Mouse (Mus musculus): ENCODE results near the gene Klhdc3. TPM values are rescaled to one million over a fixed set of nuclear protein-coding genes. Genes with fewer than 3 reads are reported as not detected.

The Klhdc3 gene
- polyA plus RNA-seq, 1 experiment from 2014 or later: 154 TPM

DNA sequence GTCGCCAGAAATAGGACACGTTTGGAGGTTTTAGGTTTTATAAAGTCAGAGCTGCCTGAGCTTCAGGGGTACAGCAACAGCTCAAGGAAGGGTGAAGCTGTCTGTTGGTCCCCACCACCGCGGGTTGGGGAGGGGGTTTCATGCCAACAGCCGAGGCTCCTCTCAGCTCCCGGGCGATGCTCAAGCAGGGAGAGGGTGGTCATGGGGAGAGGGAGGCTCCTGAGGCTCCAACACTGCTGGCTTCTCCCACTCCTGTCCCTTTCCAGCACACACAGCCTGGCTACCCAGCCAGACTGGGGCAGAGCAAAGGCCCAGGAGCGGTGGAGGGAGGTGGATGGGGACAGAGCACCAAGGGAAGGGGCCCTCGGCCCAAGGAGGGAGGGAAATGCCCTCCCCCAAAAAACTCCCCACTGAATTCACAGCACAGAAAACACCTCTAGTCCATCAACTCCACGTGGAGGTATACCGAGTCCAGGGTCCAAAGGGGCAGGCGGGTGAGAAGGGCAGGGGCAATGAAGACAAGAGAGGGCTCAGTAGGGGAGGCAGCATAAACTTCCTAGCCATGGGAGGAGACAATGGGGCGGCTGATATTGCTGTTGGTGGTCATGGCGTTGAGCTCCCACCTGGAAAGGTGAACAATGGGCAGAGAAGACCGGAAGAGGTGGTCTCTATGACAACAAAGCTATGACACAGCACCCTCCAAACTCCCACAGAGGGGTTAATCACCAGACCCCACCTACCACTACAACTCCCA is 6.0 kb downstream of the Klhdc3 start:
- H3K36me3 ChIP-seq: peaks cover 46% of the 10 kb centered on the region

DNA sequence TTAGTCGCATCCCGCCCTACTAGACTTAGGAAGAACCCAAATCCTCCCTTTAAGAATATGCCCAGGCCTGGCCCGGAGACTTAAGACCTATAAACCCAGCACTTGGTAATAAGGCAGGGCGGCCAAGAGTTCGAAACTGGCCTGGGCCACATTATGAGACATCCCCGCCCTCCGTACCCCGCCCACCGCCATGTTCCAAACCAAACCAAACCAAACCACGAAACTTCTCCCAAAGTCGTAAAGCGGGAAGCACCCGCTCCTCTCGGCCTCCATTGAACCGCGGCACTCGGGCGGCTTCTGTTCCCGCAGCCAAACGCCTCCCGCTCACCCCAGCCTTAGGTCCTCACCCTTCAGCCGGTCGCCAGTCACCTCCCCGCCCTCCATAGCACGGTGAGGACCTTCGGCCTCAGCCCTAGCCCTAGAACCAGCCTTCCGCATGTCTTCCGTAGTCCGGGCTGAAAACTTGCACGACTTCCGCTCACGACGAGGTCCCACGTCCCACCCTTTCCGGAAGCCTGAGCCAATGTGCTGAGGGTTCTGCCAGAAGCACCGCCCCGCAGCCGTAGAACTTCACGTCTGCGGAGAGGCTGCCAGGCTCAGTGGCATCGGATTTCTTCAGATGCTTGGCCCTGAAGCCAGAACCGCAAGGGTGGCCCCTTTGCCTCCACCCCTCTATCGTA is 6.7 kb downstream of the Klhdc3 start, which contains the start of gene Rrp36:
TSS of gene Rrp36 (minus strand) at position 503 of the 680 bp plus-strand sequence.
- Histone ChIP-seq H3K27ac (replicated peaks) (peak within 1 kb of the TSS; percentile 82), H3K4me1 (replicated peaks) (peaks cover 29% of the 10 kb centered on the region), H3K9me3 (no peaks in the 10 kb centered on the region), H3K9ac (peak within 1 kb of the TSS; percentile 83), H3K27me3 (no peaks in the 10 kb centered on the region), H3K36me3 (peaks cover 54% of the 10 kb centered on the region), H3K4me2 (peak within 1 kb of the TSS; percentile 91), H3K4me3 (peak within 1 kb of the TSS; percentile 80)
- peak; percentile 91 for ATAC-seq (ENCODE audit: low read depth)
- 1% methylated on average over 43 of the region's 43 CpGs for WGBS

More for the DNA sequence above, 6.0 kb downstream of the Klhdc3 start:
- H3K4me3 ChIP-seq: peak overlapping the region; percentile 80
- H3K9me3 ChIP-seq: no peaks in the 10 kb centered on the region
- peak; percentile 25 for ATAC-seq (ENCODE audit: low read depth)
- H3K4me2 ChIP-seq: peak overlapping the region; percentile 91
- no peaks in the 10 kb centered on the region for H3K27me3 ChIP-seq
- peak overlapping the region; percentile 82 for H3K27ac ChIP-seq (replicated peaks)
- 16% methylated on average over 15 of the region's 15 CpGs for WGBS
- H3K9ac ChIP-seq: peak overlapping the region; percentile 83
- H3K4me1 ChIP-seq (replicated peaks): peaks cover 36% of the 10 kb centered on the region

DNA sequence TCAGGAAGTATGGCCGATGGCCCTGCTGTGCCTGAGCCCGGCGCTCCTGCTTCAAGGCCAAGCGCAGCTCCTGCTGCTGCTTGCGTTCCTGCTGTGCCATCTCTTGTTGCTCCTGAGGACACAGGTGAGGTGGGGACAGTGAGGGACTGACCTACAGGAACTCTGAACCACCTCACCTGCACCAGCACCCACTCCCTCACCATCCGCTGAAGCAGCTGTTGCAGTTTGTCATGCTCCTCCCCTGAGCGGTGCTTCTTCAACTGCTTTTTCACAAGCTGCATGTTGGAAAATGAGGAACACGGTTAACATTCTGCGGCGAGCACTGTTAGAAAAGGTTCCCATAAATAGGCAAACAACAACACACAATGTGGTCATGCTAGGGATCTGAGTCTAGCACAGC is 10.8 kb downstream of the Klhdc3 start:
- H3K9me3 ChIP-seq: no peaks in the 10 kb centered on the region

DNA sequence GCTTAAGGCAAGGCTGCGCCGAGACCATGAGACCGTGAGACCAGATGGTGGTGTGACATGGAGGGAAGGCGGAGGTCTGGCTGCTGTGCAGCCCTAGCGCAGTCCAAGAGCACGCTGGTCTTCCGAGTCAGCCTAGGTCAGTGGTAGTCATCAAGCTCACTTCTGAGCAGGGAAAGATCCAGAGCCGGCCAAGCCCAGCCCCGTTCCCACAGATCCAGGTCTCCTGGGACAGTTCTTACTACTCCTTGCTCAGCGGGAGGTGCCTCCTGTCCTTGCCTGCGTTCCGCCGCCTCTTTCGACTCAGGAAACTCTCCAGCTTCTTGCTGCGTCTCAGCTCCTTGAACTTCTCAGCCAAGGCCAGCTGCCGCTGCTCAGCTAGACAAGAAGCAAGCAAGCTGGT is 13.0 kb downstream of the Klhdc3 start:
- H3K4me1 ChIP-seq (replicated peaks): no peaks in the 10 kb centered on the region
- H3K4me3 ChIP-seq: no peak overlapping the region
- ATAC-seq (ENCODE audit: low read depth): no peak
- H3K27me3 ChIP-seq: no peaks in the 10 kb centered on the region
- WGBS: 89% methylated on average over 16 of the region's 16 CpGs
- H3K9ac ChIP-seq: no peak overlapping the region
- no peaks in the 10 kb centered on the region for H3K9me3 ChIP-seq
- no peak overlapping the region for H3K27ac ChIP-seq (replicated peaks)
- peaks cover 73% of the 10 kb centered on the region for H3K36me3 ChIP-seq
- no peak overlapping the region for H3K4me2 ChIP-seq

More for the DNA sequence above, 10.8 kb downstream of the Klhdc3 start:
- H3K36me3 ChIP-seq: peaks cover 55% of the 10 kb centered on the region
- H3K27ac ChIP-seq (replicated peaks): no peak overlapping the region
- H3K4me2 ChIP-seq: no peak overlapping the region
- no peaks in the 10 kb centered on the region for H3K27me3 ChIP-seq
- 95% methylated on average over 10 of the region's 10 CpGs for WGBS
- H3K4me3 ChIP-seq: no peak overlapping the region
- ATAC-seq (ENCODE audit: low read depth): no peak
- no peak overlapping the region for H3K9ac ChIP-seq
- peaks cover 17% of the 10 kb centered on the region for H3K4me1 ChIP-seq (replicated peaks)

DNA sequence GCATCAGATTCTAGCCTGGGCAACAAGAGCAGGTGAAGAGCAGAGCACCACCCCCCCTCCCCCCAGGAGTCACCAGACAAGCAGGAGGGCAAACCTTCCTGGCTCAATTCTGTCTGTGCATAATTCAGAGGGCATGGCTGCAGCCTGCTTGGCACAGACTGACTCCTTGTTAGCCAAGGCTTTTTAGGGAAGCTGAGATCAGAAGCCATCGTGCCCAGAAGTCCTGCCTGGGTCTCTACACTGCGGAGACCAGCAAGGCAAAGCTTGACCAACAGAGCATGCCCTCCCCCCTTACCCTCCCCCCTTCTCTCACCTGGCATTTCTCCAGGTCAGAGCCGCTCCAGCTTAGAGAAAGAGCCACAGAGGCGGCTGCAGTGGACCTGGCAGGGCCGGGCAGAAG is 18.0 kb downstream of the Klhdc3 start:
- 92% methylated on average over 5 of the region's 5 CpGs for WGBS

DNA sequence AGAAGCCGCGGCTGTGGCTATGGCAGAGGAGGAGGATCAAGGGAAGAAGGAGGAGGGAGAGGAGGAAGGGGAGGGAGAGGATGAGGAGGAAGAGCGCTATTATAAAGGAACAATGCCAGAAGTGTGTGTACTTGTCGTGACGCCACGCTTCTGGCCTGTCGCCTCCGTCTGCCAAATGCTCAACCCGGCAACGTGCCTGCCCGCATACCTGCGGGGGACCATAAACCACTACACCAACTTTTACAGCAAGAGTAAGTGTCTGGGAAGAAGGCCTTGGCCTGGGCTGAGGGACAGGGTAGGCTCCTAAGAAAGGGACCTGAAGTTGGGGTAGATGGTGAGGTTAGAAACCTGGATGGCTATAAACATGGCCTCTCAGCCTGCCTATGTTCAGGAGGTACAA is 18.7 kb downstream of the Klhdc3 start:
- Histone ChIP-seq H3K4me2 (no peak overlapping the region), H3K4me3 (no peak overlapping the region), H3K4me1 (replicated peaks) (no peaks in the 10 kb centered on the region), H3K36me3 (peaks cover 98% of the 10 kb centered on the region), H3K27ac (replicated peaks) (no peak overlapping the region), H3K9ac (no peak overlapping the region), H3K9me3 (no peaks in the 10 kb centered on the region), H3K27me3 (no peaks in the 10 kb centered on the region)
- WGBS: 92% methylated on average over 12 of the region's 12 CpGs
- ATAC-seq (ENCODE audit: low read depth): no peak

More for the DNA sequence above, 18.0 kb downstream of the Klhdc3 start:
- Histone ChIP-seq H3K4me1 (replicated peaks) (no peaks in the 10 kb centered on the region), H3K36me3 (peaks cover 96% of the 10 kb centered on the region), H3K27me3 (no peaks in the 10 kb centered on the region), H3K9me3 (no peaks in the 10 kb centered on the region), H3K9ac (no peak overlapping the region), H3K4me3 (no peak overlapping the region), H3K4me2 (no peak overlapping the region), H3K27ac (replicated peaks) (no peak overlapping the region)
- no peak for ATAC-seq (ENCODE audit: low read depth)

DNA sequence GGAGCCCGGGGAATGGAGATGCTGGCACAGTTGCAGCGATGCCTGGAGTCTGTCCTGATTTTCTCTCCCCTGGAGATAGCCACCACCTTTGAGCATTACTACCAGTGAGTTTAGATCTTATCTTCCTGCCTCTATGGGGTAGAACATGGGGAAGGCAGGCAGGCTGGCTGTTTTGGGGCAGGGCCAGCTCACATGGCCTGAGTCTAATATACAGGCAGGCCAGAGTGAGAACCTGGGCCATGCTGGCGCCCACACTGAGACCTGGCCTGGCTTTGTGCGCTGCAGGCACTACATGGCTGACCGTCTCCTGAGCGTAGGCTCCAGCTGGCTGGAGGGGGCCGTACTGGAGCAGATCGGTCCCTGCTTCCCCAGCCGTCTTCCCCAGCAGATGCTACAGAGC is 19.4 kb downstream of the Klhdc3 start:
- Histone ChIP-seq H3K36me3 (peaks cover 98% of the 10 kb centered on the region), H3K27me3 (no peaks in the 10 kb centered on the region), H3K4me3 (no peak overlapping the region), H3K9ac (no peak overlapping the region), H3K4me1 (replicated peaks) (no peaks in the 10 kb centered on the region), H3K9me3 (no peaks in the 10 kb centered on the region), H3K4me2 (no peak overlapping the region), H3K27ac (replicated peaks) (no peak overlapping the region)
- no peak for ATAC-seq (ENCODE audit: low read depth)
- WGBS: 97% methylated on average over 9 of the region's 9 CpGs

DNA sequence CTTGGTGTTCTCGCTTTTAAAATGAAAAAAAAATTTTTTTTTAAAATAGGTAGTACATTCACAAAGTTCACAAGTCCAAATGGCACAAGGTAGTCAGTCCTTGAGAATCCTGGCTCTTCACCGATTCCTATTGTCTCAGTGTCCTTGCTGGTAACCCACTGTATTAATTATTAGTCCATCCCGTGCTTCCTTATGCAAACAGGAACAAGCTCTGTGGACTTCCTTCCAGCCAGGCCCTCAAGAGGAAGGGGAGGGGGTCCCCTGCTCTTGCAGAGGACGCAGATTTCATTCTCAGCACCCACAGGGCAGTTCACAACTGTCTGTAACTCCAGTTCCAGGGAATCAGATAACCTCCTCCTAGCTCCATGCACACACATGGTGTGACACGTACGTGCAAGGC is 24.7 kb downstream of the Klhdc3 start:
- Histone ChIP-seq H3K9me3 (no peaks in the 10 kb centered on the region), H3K27ac (replicated peaks) (no peak overlapping the region), H3K9ac (no peak overlapping the region), H3K27me3 (no peaks in the 10 kb centered on the region), H3K4me1 (replicated peaks) (peaks cover 31% of the 10 kb centered on the region), H3K4me3 (no peak overlapping the region), H3K4me2 (no peak overlapping the region), H3K36me3 (peaks cover 87% of the 10 kb centered on the region)
- 79% methylated on average over 6 of the region's 6 CpGs for WGBS
- ATAC-seq (ENCODE audit: low read depth): no peak

DNA sequence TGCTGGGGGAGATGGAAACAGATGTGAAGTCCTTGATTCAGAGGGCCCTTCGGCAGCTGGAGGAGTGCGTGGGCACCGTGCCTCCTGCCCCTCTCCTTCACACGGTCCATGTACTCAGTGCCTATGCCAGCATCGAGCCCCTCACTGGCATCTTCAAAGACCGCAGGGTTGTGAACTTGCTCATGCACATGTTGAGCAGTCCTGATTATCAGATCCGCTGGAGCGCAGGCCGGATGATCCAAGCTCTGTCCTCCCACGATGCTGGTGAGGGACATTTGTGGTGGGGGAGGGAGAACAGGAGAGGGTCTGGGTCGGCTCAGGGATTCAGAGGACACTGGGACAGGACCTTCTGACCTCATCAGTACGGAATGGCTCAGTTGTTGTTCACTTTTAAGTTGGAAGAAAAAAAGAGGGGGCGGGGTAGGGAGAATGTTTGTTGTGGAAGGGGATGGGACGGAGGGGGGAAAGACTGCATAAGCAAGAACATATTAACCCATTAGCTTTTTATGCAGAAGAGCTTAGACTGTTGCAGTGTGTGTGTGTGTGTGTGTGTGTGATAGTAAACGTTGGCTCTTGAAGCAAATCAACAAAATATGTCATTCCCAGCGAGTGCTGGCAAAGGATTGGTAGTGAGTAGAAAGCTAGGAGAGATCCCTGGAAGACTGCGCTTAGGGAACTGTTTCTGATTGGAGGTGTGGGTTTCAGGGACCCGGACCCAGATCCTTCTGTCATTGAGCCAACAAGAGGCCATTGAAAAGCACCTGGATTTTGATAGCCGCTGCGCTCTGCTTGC is 28.8 kb downstream of the Klhdc3 start:
- WGBS: 78% methylated on average over 20 of the region's 20 CpGs
- no peaks in the 10 kb centered on the region for H3K9me3 ChIP-seq
- peak overlapping the region; percentile 96 for H3K9ac ChIP-seq
- peak overlapping the region; percentile 96; the same call in 1 of the 2 replicates for H3K27ac ChIP-seq (replicated peaks)
- H3K4me1 ChIP-seq (replicated peaks): peaks cover 48% of the 10 kb centered on the region
- H3K4me3 ChIP-seq: peak overlapping the region; percentile 74
- peak overlapping the region; percentile 91 for H3K4me2 ChIP-seq
- H3K36me3 ChIP-seq: peaks cover 46% of the 10 kb centered on the region
- ATAC-seq (ENCODE audit: low read depth): no peak
- no peaks in the 10 kb centered on the region for H3K27me3 ChIP-seq

DNA sequence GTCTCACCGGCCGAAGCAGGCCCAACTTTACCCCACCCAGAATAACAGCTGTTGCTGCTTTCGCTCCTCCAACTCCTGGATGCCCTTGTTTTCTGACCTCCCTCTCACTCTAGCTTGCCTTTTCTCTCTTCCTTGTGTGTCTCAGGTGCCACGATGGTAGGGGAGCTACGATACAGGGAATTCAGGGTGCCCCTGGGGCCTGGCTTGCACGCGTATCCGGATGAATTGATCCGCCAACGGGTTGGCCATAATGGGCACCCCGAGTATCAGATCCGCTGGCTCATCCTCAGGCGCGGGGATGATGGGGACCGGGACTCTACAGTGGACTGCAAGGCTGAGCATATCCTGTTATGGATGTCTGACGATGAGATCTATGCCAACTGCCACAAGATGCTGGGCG is 29.4 kb downstream of the Klhdc3 start:
- peaks cover 53% of the 10 kb centered on the region for H3K4me1 ChIP-seq (replicated peaks)
- 67% methylated on average over 17 of the region's 17 CpGs for WGBS
- no peaks in the 10 kb centered on the region for H3K27me3 ChIP-seq
- peaks cover 39% of the 10 kb centered on the region for H3K36me3 ChIP-seq
- peak overlapping the region; percentile 91 for H3K4me2 ChIP-seq
- ATAC-seq (ENCODE audit: low read depth): no peak
- H3K9ac ChIP-seq: peak overlapping the region; percentile 96
- peak overlapping the region; percentile 96 for H3K27ac ChIP-seq (replicated peaks)
- H3K4me3 ChIP-seq: peak overlapping the region; percentile 74
- H3K9me3 ChIP-seq: no peaks in the 10 kb centered on the region

DNA sequence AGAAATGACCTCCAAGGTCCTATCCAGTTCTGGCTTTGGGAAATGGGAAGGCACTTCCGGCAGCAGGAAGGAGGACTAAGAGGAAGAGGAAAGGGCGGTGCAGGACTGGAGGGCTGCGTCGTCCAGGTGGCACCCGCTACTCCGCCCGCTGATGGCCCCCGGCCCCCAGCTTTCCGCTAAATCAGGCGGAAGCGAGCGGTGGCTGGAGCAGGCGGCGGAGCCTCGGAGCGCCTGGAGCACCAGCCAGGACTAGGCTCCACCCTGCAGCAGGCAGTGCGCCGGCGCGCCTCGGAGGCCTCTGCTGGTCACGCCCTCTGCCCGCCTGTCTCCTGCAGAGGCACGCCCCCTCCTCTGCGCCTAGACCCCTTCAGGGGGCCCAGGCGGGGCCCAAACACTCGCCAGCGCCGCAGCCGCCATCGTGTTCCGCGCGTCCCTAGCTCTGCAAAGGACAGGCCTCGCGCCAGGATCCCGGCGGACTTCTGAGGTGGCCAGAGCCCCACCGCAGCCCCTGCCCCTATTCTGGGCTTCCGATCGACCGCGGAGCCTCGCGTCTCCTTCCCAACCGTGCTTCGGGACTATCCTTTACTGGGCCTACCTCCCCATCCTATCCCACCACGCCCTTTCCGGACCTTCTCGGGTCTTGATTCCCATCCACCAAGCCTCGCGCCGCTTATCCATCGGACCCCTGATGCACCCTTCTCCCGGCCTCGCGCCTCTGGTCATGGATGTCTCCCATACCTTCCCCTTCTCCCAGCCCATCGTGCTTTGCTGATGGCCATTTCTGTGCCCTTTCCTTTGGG is 30.3 kb downstream of the Klhdc3 start, which contains the start of gene Cul7:
TSS of gene Cul7 (plus strand) at position 106 of the 800 bp plus-strand sequence.
- peak; percentile 93 for ATAC-seq (ENCODE audit: low read depth)
- H3K4me3 ChIP-seq: peak within 1 kb of the TSS; percentile 74
- no peaks in the 10 kb centered on the region for H3K9me3 ChIP-seq
- no peaks in the 10 kb centered on the region for H3K27me3 ChIP-seq
- H3K9ac ChIP-seq: peak within 1 kb of the TSS; percentile 96
- H3K4me2 ChIP-seq: peak within 1 kb of the TSS; percentile 91
- H3K27ac ChIP-seq (replicated peaks): peak within 1 kb of the TSS; percentile 96
- under 1% methylated on average over 51 of the region's 58 CpGs for WGBS
- H3K4me1 ChIP-seq (replicated peaks): peaks cover 54% of the 10 kb centered on the region
- H3K36me3 ChIP-seq: peaks cover 30% of the 10 kb centered on the region
